Mouse (Mus musculus): ENCODE measurements at regions not wholly inside any gene's neighbourhood (a gene's known extent, or its start where the extent isn't known, plus 50 kb on each side); places are given as distances from the start of the nearest gene placed in this dataset.
A peak's percentile ranks its signal among the peaks of the same experiment; 100 is the strongest.

GRCm38 (mm10) chr7:70158531-70158930, 208.0 kb downstream of the Nr2f2 start:
- peaks cover 14% of the 10 kb centered on the region for H3K27me3 ChIP-seq (ENCODE audit: control insufficient read depth, insufficient read depth, low read length)
- H3K4me3 ChIP-seq (replicated peaks; ENCODE audit: low read length), result no peak overlapping the region
- no peak overlapping the region for H3K9ac ChIP-seq
- no peaks in the 10 kb centered on the region for H3K9me3 ChIP-seq (ENCODE audit: control insufficient read depth, low read length)
- ATAC-seq (ENCODE audit: low FRiP score) (no peak), DNase-seq (ENCODE audit: low spot score) (no peak)
- no peak overlapping the region for H3K27ac ChIP-seq
- no peaks in the 10 kb centered on the region for H3K36me3 ChIP-seq (replicated peaks; ENCODE audit: control insufficient read depth, insufficient read depth)
- 43% methylated on average over 8 of the region's 8 CpGs for WGBS
- H3K4me1 ChIP-seq (replicated peaks; ENCODE audit: control insufficient read depth, insufficient read depth, low read length), result no peaks in the 10 kb centered on the region
- H3K4me2 ChIP-seq (replicated peaks), result no peak overlapping the region

GRCm38 (mm10) chr7:70144726-70145271, 221.7 kb downstream of the Nr2f2 start:
- no peak overlapping the region for H3K9ac ChIP-seq
- H3K9me3 ChIP-seq (ENCODE audit: control insufficient read depth, low read length), result no peaks in the 10 kb centered on the region
- no peaks in the 10 kb centered on the region for H3K27me3 ChIP-seq (ENCODE audit: control insufficient read depth, insufficient read depth, low read length)
- H3K4me3 ChIP-seq (replicated peaks; ENCODE audit: low read length), result no peak overlapping the region
- no peak overlapping the region for H3K27ac ChIP-seq
- no peak overlapping the region for H3K4me2 ChIP-seq (replicated peaks)
- no peaks in the 10 kb centered on the region for H3K4me1 ChIP-seq (replicated peaks; ENCODE audit: control insufficient read depth, insufficient read depth, low read length)
- WGBS, result 89% methylated on average over 4 of the region's 4 CpGs
- H3K36me3 ChIP-seq (replicated peaks; ENCODE audit: control insufficient read depth, insufficient read depth), result no peaks in the 10 kb centered on the region
- DNase-seq (ENCODE audit: low spot score) (no peak), ATAC-seq (ENCODE audit: low FRiP score) (no peak)

- WGBS, result 89% methylated on average over 5 of the region's 5 CpGs
- Histone ChIP-seq H3K9ac (no peak overlapping the region), H3K9me3 (ENCODE audit: control insufficient read depth, low read length) (no peaks in the 10 kb centered on the region), H3K27me3 (ENCODE audit: control insufficient read depth, insufficient read depth, low read length) (no peaks in the 10 kb centered on the region), H3K4me1 (replicated peaks; ENCODE audit: control insufficient read depth, insufficient read depth, low read length) (no peaks in the 10 kb centered on the region), H3K4me3 (replicated peaks; ENCODE audit: low read length) (no peak overlapping the region), H3K4me2 (replicated peaks) (no peak overlapping the region), H3K27ac (no peak overlapping the region), H3K36me3 (replicated peaks; ENCODE audit: control insufficient read depth, insufficient read depth) (no peaks in the 10 kb centered on the region)
- DNase-seq (ENCODE audit: low spot score), result no peak
- no peak for ATAC-seq (ENCODE audit: low FRiP score)
Measured at GRCm38 (mm10) chr7:70136837-70137236, 229.7 kb downstream of the Nr2f2 start.

GRCm38 (mm10) chr7:70135416-70135815, 231.1 kb downstream of the Nr2f2 start:
- no peak overlapping the region for H3K27ac ChIP-seq

GRCm38 (mm10) chr7:70129963-70130362, 236.6 kb downstream of the Nr2f2 start:
- WGBS, result 19% methylated on average over 15 of the region's 15 CpGs
- no peaks in the 10 kb centered on the region for H3K36me3 ChIP-seq (replicated peaks; ENCODE audit: control insufficient read depth, insufficient read depth)
- ATAC-seq (ENCODE audit: low FRiP score) (peak; percentile 79; the same call in 1 of the 2 replicates), DNase-seq (ENCODE audit: low spot score) (peak; percentile 47)
- peak overlapping the region; percentile 1; the same call in 1 of the 2 replicates for H3K27ac ChIP-seq
- peaks cover 5% of the 10 kb centered on the region; the same call in 1 of the 2 replicates for H3K27me3 ChIP-seq (ENCODE audit: control insufficient read depth, insufficient read depth, low read length)
- no peak overlapping the region for H3K4me3 ChIP-seq (replicated peaks; ENCODE audit: low read length)
- H3K9ac ChIP-seq, result no peak overlapping the region
- H3K4me1 ChIP-seq (replicated peaks; ENCODE audit: control insufficient read depth, insufficient read depth, low read length), result peaks cover 6% of the 10 kb centered on the region; the same call in 1 of the 2 replicates
- H3K9me3 ChIP-seq (ENCODE audit: control insufficient read depth, low read length), result no peaks in the 10 kb centered on the region
- peak overlapping the region; percentile 31; the same call in 1 of the 2 replicates for H3K4me2 ChIP-seq (replicated peaks)

More at GRCm38 (mm10) chr7:70135416-70135815, 231.1 kb downstream of the Nr2f2 start:
- Histone ChIP-seq H3K36me3 (replicated peaks; ENCODE audit: control insufficient read depth, insufficient read depth) (no peaks in the 10 kb centered on the region), H3K4me1 (replicated peaks; ENCODE audit: control insufficient read depth, insufficient read depth, low read length) (no peaks in the 10 kb centered on the region), H3K9me3 (ENCODE audit: control insufficient read depth, low read length) (no peaks in the 10 kb centered on the region), H3K27me3 (ENCODE audit: control insufficient read depth, insufficient read depth, low read length) (no peaks in the 10 kb centered on the region), H3K4me3 (replicated peaks; ENCODE audit: low read length) (no peak overlapping the region), H3K4me2 (replicated peaks) (no peak overlapping the region), H3K9ac (no peak overlapping the region)
- ATAC-seq (ENCODE audit: low FRiP score), result no peak
- no peak for DNase-seq (ENCODE audit: low spot score)
- WGBS, result 99% methylated on average over 3 of the region's 3 CpGs

- H3K4me2 ChIP-seq (replicated peaks), result no peak overlapping the region
- ATAC-seq (ENCODE audit: low FRiP score), result no peak
- H3K4me3 ChIP-seq (replicated peaks; ENCODE audit: low read length), result no peak overlapping the region
- no peak overlapping the region for H3K27ac ChIP-seq
- H3K4me1 ChIP-seq (replicated peaks; ENCODE audit: control insufficient read depth, insufficient read depth, low read length), result peaks cover 10% of the 10 kb centered on the region; the same call in 1 of the 2 replicates
- no peaks in the 10 kb centered on the region for H3K36me3 ChIP-seq (replicated peaks; ENCODE audit: control insufficient read depth, insufficient read depth)
- WGBS, result 48% methylated on average over 9 of the region's 9 CpGs
- H3K9me3 ChIP-seq (ENCODE audit: control insufficient read depth, low read length), result no peaks in the 10 kb centered on the region
- no peak for DNase-seq (ENCODE audit: low spot score)
- no peak overlapping the region for H3K9ac ChIP-seq
- peaks cover 51% of the 10 kb centered on the region for H3K27me3 ChIP-seq (ENCODE audit: control insufficient read depth, insufficient read depth, low read length)
Measured at GRCm38 (mm10) chr7:70122818-70123217, 243.7 kb downstream of the Nr2f2 start.

- 78% methylated on average over 8 of the region's 8 CpGs for WGBS
- Histone ChIP-seq H3K9ac (no peak overlapping the region), H3K4me2 (replicated peaks) (no peak overlapping the region), H3K27ac (peak overlapping the region; percentile 84; the same call in 1 of the 2 replicates), H3K4me1 (replicated peaks; ENCODE audit: control insufficient read depth, insufficient read depth, low read length) (peaks cover 15% of the 10 kb centered on the region; the same call in 1 of the 2 replicates), H3K9me3 (ENCODE audit: control insufficient read depth, low read length) (no peaks in the 10 kb centered on the region), H3K27me3 (ENCODE audit: control insufficient read depth, insufficient read depth, low read length) (peaks cover 66% of the 10 kb centered on the region), H3K36me3 (replicated peaks; ENCODE audit: control insufficient read depth, insufficient read depth) (no peaks in the 10 kb centered on the region), H3K4me3 (replicated peaks; ENCODE audit: low read length) (no peak overlapping the region)
- ATAC-seq (ENCODE audit: low FRiP score), result no peak
- DNase-seq (ENCODE audit: low spot score), result no peak
Measured at GRCm38 (mm10) chr7:70119517-70119916, 247.0 kb downstream of the Nr2f2 start.

- H3K36me3 ChIP-seq (replicated peaks; ENCODE audit: control insufficient read depth, insufficient read depth), result no peaks in the 10 kb centered on the region
- no peak for ATAC-seq (ENCODE audit: low FRiP score)
- peaks cover 71% of the 10 kb centered on the region for H3K27me3 ChIP-seq (ENCODE audit: control insufficient read depth, insufficient read depth, low read length)
- peak overlapping the region; percentile 78 for H3K4me2 ChIP-seq (replicated peaks)
- H3K4me3 ChIP-seq (replicated peaks; ENCODE audit: low read length), result peak overlapping the region; percentile 33
- no peaks in the 10 kb centered on the region for H3K9me3 ChIP-seq (ENCODE audit: control insufficient read depth, low read length)
- H3K9ac ChIP-seq, result peak overlapping the region; percentile 60
- H3K4me1 ChIP-seq (replicated peaks; ENCODE audit: control insufficient read depth, insufficient read depth, low read length), result peaks cover 15% of the 10 kb centered on the region; the same call in 1 of the 2 replicates
- WGBS, result 6% methylated on average over 7 of the region's 7 CpGs
- DNase-seq (ENCODE audit: low spot score), result no peak
- peak overlapping the region; percentile 84 for H3K27ac ChIP-seq
Measured at GRCm38 (mm10) chr7:70118971-70119370, 247.6 kb downstream of the Nr2f2 start.

GRCm38 (mm10) chr7:70117930-70118922, 248.3 kb downstream of the Nr2f2 start:
- peak overlapping the region; percentile 33 for H3K4me3 ChIP-seq (replicated peaks; ENCODE audit: low read length)
- H3K4me2 ChIP-seq (replicated peaks), result peak overlapping the region; percentile 78
- no peaks in the 10 kb centered on the region for H3K36me3 ChIP-seq (replicated peaks; ENCODE audit: control insufficient read depth, insufficient read depth)
- H3K4me1 ChIP-seq (replicated peaks; ENCODE audit: control insufficient read depth, insufficient read depth, low read length), result peaks cover 15% of the 10 kb centered on the region; the same call in 1 of the 2 replicates
- DNase-seq (ENCODE audit: low spot score), result peak; percentile 75
- H3K9me3 ChIP-seq (ENCODE audit: control insufficient read depth, low read length), result no peaks in the 10 kb centered on the region
- ATAC-seq (ENCODE audit: low FRiP score), result peak; percentile 72; the same call in 1 of the 2 replicates
- H3K27me3 ChIP-seq (ENCODE audit: control insufficient read depth, insufficient read depth, low read length), result peaks cover 63% of the 10 kb centered on the region
- peak overlapping the region; percentile 60 for H3K9ac ChIP-seq
- WGBS, result 6% methylated on average over 21 of the region's 21 CpGs
- peak overlapping the region; percentile 84 for H3K27ac ChIP-seq

All from hindbrain, embryonic 14.5 days (tissue).